Mouse (Mus musculus) left cerebral cortex, postnatal 36 days (tissue): ENCODE results near the gene Fbxl5. TPM values are rescaled to one million over a fixed set of nuclear protein-coding genes. Genes with fewer than 3 reads are reported as not detected.
A peak's percentile ranks its signal among the peaks of the same experiment; 100 is the strongest.

Experiments
- DNase-seq, 2 experiments: peaks; one replicate each; pipeline ENCODE4 v3.0.0; 2021 to 2022; ENCODE audit warnings: low spot score in 2 of 2, mixed read lengths in 1 of 2
- intact Hi-C: fragments of 180-260 bp; cut with DNase I; formaldehyde crosslinking; loops from one replicate; pipeline ENCODE4 v1.15.1; 2025
- total RNA-seq, 2 experiments: library from RNA; stranded (reverse); gene quantifications; 2 replicates each; pipeline ENCODE4 v1.2.3; 2021

Gene Fbxl5
- total RNA-seq, 2 experiments from 2014 or later, result 75.0 to 91.4 TPM

GRCm38 (mm10) chr5:43799530-43799929 lies 21.9 kb downstream of the Fbxl5 start:
- DNase-seq, result no peak
- intact Hi-C loops, result no loop called here

GRCm38 (mm10) chr5:43792354-43792753 lies 29.1 kb downstream of the Fbxl5 start:
- DNase-seq, result no peak
- intact Hi-C loops, result no loop called here

GRCm38 (mm10) chr5:43787976-43788752 lies 33.3 kb downstream of the Fbxl5 start:
- intact Hi-C loops, result loop anchor here (10.0 kb wide), 1 partner anchor 437 kb away; the partner anchor contains the start of gene Tapt1
- DNase-seq, result no peak

- intact Hi-C loops, result loop anchor here (10.0 kb wide), 1 partner anchor 438 kb away; the partner anchor contains the start of gene Tapt1
- DNase-seq, result no peak
Observed at GRCm38 (mm10) chr5:43786607-43787006, 34.8 kb downstream of the Fbxl5 start.

GRCm38 (mm10) chr5:43783996-43784395 lies 37.4 kb downstream of the Fbxl5 start:
- intact Hi-C loops, result loop anchor here (10.0 kb wide), 1 partner anchor 441 kb away; the partner anchor contains the start of gene Tapt1
- DNase-seq, result no peak

- intact Hi-C loops, result loop anchor here (10.0 kb wide), 1 partner anchor 443 kb away; the partner anchor contains the start of gene Tapt1
- peak; percentile 82 to 85 for DNase-seq
Observed at GRCm38 (mm10) chr5:43781977-43782930, 39.2 kb downstream of the Fbxl5 start.

- peak in 1 of 2 experiments; percentile 40 for DNase-seq
- intact Hi-C loops, result loop anchor here (10.0 kb wide), 1 partner anchor 443 kb away; the partner anchor contains the start of gene Tapt1
Observed at GRCm38 (mm10) chr5:43781423-43781976, 39.9 kb downstream of the Fbxl5 start.

GRCm38 (mm10) chr5:43778583-43778982 lies 42.9 kb downstream of the Fbxl5 start:
- no peak for DNase-seq
- intact Hi-C loops, result no loop called here

GRCm38 (mm10) chr5:43776993-43777392 lies 44.4 kb downstream of the Fbxl5 start:
- intact Hi-C loops, result no loop called here
- DNase-seq, result no peak

GRCm38 (mm10) chr5:43776407-43776806 lies 45.0 kb downstream of the Fbxl5 start:
- intact Hi-C loops, result no loop called here
- no peak for DNase-seq

GRCm38 (mm10) chr5:43771555-43771954 lies 49.9 kb downstream of the Fbxl5 start:
- intact Hi-C loops, result no loop called here
- DNase-seq, result no peak

GRCm38 (mm10) chr5:43770618-43771354 lies 50.7 kb downstream of the Fbxl5 start:
- intact Hi-C loops, result no loop called here
- no peak for DNase-seq

- no peak for DNase-seq
- intact Hi-C loops, result no loop called here
Observed at GRCm38 (mm10) chr5:43749092-43749491, 72.3 kb downstream of the Fbxl5 start.

GRCm38 (mm10) chr5:43748039-43748438 lies 73.4 kb downstream of the Fbxl5 start:
- no peak for DNase-seq

GRCm38 (mm10) chr5:43745156-43745555 lies 76.3 kb downstream of the Fbxl5 start:
- intact Hi-C loops, result no loop called here
- DNase-seq, result no peak

More at GRCm38 (mm10) chr5:43748039-43748438, 73.4 kb downstream of the Fbxl5 start:
- intact Hi-C loops, result no loop called here

- no peak for DNase-seq
- intact Hi-C loops, result no loop called here
Observed at GRCm38 (mm10) chr5:43744187-43744586, 77.3 kb downstream of the Fbxl5 start.

GRCm38 (mm10) chr5:43732381-43732780 lies 89.1 kb downstream of the Fbxl5 start:
- DNase-seq, result peak in 1 of 2 experiments; percentile 36
- intact Hi-C loops, result no loop called here

GRCm38 (mm10) chr5:43728375-43729165 lies 92.9 kb downstream of the Fbxl5 start:
- intact Hi-C loops, result no loop called here
- no peak for DNase-seq
